Mouse (Mus musculus): ENCODE measurements around the gene Plscr3. TPM values are rescaled to one million over a fixed set of nuclear protein-coding genes. Genes with fewer than 3 reads are reported as not detected.

The Plscr3 gene
- polyA plus RNA-seq, 1 experiment from 2014 or later, result 46.3 TPM

GRCm38 (mm10) chr11:69818365-69818764 lies 27.8 kb upstream of the Plscr3 start, which contains the start of gene Spem2:
Gene Spem2, minus strand, starts transcription at chr11:69818465.
- H3K27me3 ChIP-seq (ENCODE audit: control insufficient read depth, insufficient read depth, low read depth, low read length), result no peaks in the 10 kb centered on the region
- H3K36me3 ChIP-seq (ENCODE audit: control insufficient read depth, insufficient read depth, low read length), result no peaks in the 10 kb centered on the region
- ATAC-seq, result no peak
- no peak within 1 kb of the TSS for H3K9ac ChIP-seq (ENCODE audit: low read depth, low read length)
- H3K4me2 ChIP-seq (ENCODE audit: low read length), result no peak within 1 kb of the TSS
- no peaks in the 10 kb centered on the region for H3K4me1 ChIP-seq (ENCODE audit: control insufficient read depth, insufficient read depth, low read length)
- WGBS, result 70% methylated on average over 2 of the region's 2 CpGs
- no peak within 1 kb of the TSS for H3K4me3 ChIP-seq (ENCODE audit: low read depth, low read length)
- no peak within 1 kb of the TSS for H3K27ac ChIP-seq (ENCODE audit: low read length)
- H3K9me3 ChIP-seq (replicated peaks; ENCODE audit: control insufficient read depth, low read length, poor library complexity, severe bottlenecking), result no peaks in the 10 kb centered on the region; the same call in 1 of the 2 replicates

GRCm38 (mm10) chr11:69818871-69819270 lies 27.3 kb upstream of the Plscr3 start:
- Histone ChIP-seq H3K27me3 (ENCODE audit: control insufficient read depth, insufficient read depth, low read depth, low read length) (no peaks in the 10 kb centered on the region), H3K9me3 (replicated peaks; ENCODE audit: control insufficient read depth, low read length, poor library complexity, severe bottlenecking) (no peaks in the 10 kb centered on the region; the same call in 1 of the 2 replicates), H3K36me3 (ENCODE audit: control insufficient read depth, insufficient read depth, low read length) (peaks cover under 1% of the 10 kb centered on the region), H3K27ac (ENCODE audit: low read length) (no peak overlapping the region), H3K9ac (ENCODE audit: low read depth, low read length) (no peak overlapping the region), H3K4me2 (ENCODE audit: low read length) (no peak overlapping the region), H3K4me3 (ENCODE audit: low read depth, low read length) (no peak overlapping the region), H3K4me1 (ENCODE audit: control insufficient read depth, insufficient read depth, low read length) (no peaks in the 10 kb centered on the region)
- ATAC-seq, result no peak
- WGBS, result 96% methylated on average over 8 of the region's 8 CpGs

- no peak for ATAC-seq
- Histone ChIP-seq H3K9me3 (replicated peaks; ENCODE audit: control insufficient read depth, low read length, poor library complexity, severe bottlenecking) (no peaks in the 10 kb centered on the region; the same call in 1 of the 2 replicates), H3K27me3 (ENCODE audit: control insufficient read depth, insufficient read depth, low read depth, low read length) (no peaks in the 10 kb centered on the region), H3K4me2 (ENCODE audit: low read length) (no peak within 1 kb of the TSS), H3K9ac (ENCODE audit: low read depth, low read length) (no peak within 1 kb of the TSS), H3K27ac (ENCODE audit: low read length) (no peak within 1 kb of the TSS), H3K4me1 (ENCODE audit: control insufficient read depth, insufficient read depth, low read length) (no peaks in the 10 kb centered on the region), H3K36me3 (ENCODE audit: control insufficient read depth, insufficient read depth, low read length) (peaks cover 25% of the 10 kb centered on the region), H3K4me3 (ENCODE audit: low read depth, low read length) (no peak within 1 kb of the TSS)
- 86% methylated on average over 3 of the region's 3 CpGs for WGBS
These were observed 24.1 kb upstream of the Plscr3 start, which contains the start of gene Spem1 for GRCm38 (mm10) chr11:69822080-69822479. Gene Spem1, minus strand, starts transcription at chr11:69822180.

GRCm38 (mm10) chr11:69823456-69823855 lies 22.7 kb upstream of the Plscr3 start:
- Histone ChIP-seq H3K27me3 (ENCODE audit: control insufficient read depth, insufficient read depth, low read depth, low read length) (no peaks in the 10 kb centered on the region), H3K4me3 (ENCODE audit: low read depth, low read length) (no peak overlapping the region), H3K36me3 (ENCODE audit: control insufficient read depth, insufficient read depth, low read length) (peaks cover 39% of the 10 kb centered on the region), H3K9me3 (replicated peaks; ENCODE audit: control insufficient read depth, low read length, poor library complexity, severe bottlenecking) (no peaks in the 10 kb centered on the region), H3K4me1 (ENCODE audit: control insufficient read depth, insufficient read depth, low read length) (no peaks in the 10 kb centered on the region), H3K9ac (ENCODE audit: low read depth, low read length) (no peak overlapping the region), H3K4me2 (ENCODE audit: low read length) (no peak overlapping the region), H3K27ac (ENCODE audit: low read length) (no peak overlapping the region)
- ATAC-seq, result no peak
- WGBS, result 69% methylated on average over 2 of the region's 2 CpGs

GRCm38 (mm10) chr11:69828832-69829231 lies 17.3 kb upstream of the Plscr3 start:
- no peaks in the 10 kb centered on the region for H3K27me3 ChIP-seq (ENCODE audit: control insufficient read depth, insufficient read depth, low read depth, low read length)
- peaks cover 3% of the 10 kb centered on the region for H3K4me1 ChIP-seq (ENCODE audit: control insufficient read depth, insufficient read depth, low read length)
- no peak for ATAC-seq
- no peak overlapping the region for H3K4me3 ChIP-seq (ENCODE audit: low read depth, low read length)
- no peak overlapping the region for H3K27ac ChIP-seq (ENCODE audit: low read length)
- no peaks in the 10 kb centered on the region for H3K9me3 ChIP-seq (replicated peaks; ENCODE audit: control insufficient read depth, low read length, poor library complexity, severe bottlenecking)
- no peak overlapping the region for H3K9ac ChIP-seq (ENCODE audit: low read depth, low read length)
- H3K36me3 ChIP-seq (ENCODE audit: control insufficient read depth, insufficient read depth, low read length), result peaks cover 50% of the 10 kb centered on the region
- H3K4me2 ChIP-seq (ENCODE audit: low read length), result no peak overlapping the region
- WGBS, result 54% methylated on average over 5 of the region's 5 CpGs

GRCm38 (mm10) chr11:69833554-69833953 lies 12.6 kb upstream of the Plscr3 start:
- ATAC-seq, result no peak
- no peaks in the 10 kb centered on the region for H3K27me3 ChIP-seq (ENCODE audit: control insufficient read depth, insufficient read depth, low read depth, low read length)
- H3K4me3 ChIP-seq (ENCODE audit: low read depth, low read length), result peak overlapping the region; percentile 94
- no peaks in the 10 kb centered on the region for H3K9me3 ChIP-seq (replicated peaks; ENCODE audit: control insufficient read depth, low read length, poor library complexity, severe bottlenecking)
- H3K4me1 ChIP-seq (ENCODE audit: control insufficient read depth, insufficient read depth, low read length), result peaks cover 23% of the 10 kb centered on the region
- 58% methylated on average over 8 of the region's 8 CpGs for WGBS
- H3K9ac ChIP-seq (ENCODE audit: low read depth, low read length), result peak overlapping the region; percentile 99
- peaks cover 13% of the 10 kb centered on the region for H3K36me3 ChIP-seq (ENCODE audit: control insufficient read depth, insufficient read depth, low read length)
- peak overlapping the region; percentile 50; the same call in 1 of the 2 replicates for H3K27ac ChIP-seq (ENCODE audit: low read length)
- H3K4me2 ChIP-seq (ENCODE audit: low read length), result peak overlapping the region; percentile 97

GRCm38 (mm10) chr11:69834001-69834549 lies 12.1 kb upstream of the Plscr3 start:
- peaks cover 26% of the 10 kb centered on the region for H3K4me1 ChIP-seq (ENCODE audit: control insufficient read depth, insufficient read depth, low read length)
- H3K9ac ChIP-seq (ENCODE audit: low read depth, low read length), result peak overlapping the region; percentile 99
- H3K27me3 ChIP-seq (ENCODE audit: control insufficient read depth, insufficient read depth, low read depth, low read length), result no peaks in the 10 kb centered on the region
- H3K36me3 ChIP-seq (ENCODE audit: control insufficient read depth, insufficient read depth, low read length), result peaks cover 13% of the 10 kb centered on the region
- H3K27ac ChIP-seq (ENCODE audit: low read length), result peak overlapping the region; percentile 50; the same call in 1 of the 2 replicates
- 8% methylated on average over 42 of the region's 48 CpGs for WGBS
- H3K4me3 ChIP-seq (ENCODE audit: low read depth, low read length), result peak overlapping the region; percentile 94
- ATAC-seq, result no peak
- no peaks in the 10 kb centered on the region for H3K9me3 ChIP-seq (replicated peaks; ENCODE audit: control insufficient read depth, low read length, poor library complexity, severe bottlenecking)
- H3K4me2 ChIP-seq (ENCODE audit: low read length), result peak overlapping the region; percentile 97

- H3K4me2 ChIP-seq (ENCODE audit: low read length), result peak overlapping the region; percentile 97
- H3K4me3 ChIP-seq (ENCODE audit: low read depth, low read length), result peak overlapping the region; percentile 94
- peaks cover 30% of the 10 kb centered on the region for H3K4me1 ChIP-seq (ENCODE audit: control insufficient read depth, insufficient read depth, low read length)
- no peak for ATAC-seq
- H3K27me3 ChIP-seq (ENCODE audit: control insufficient read depth, insufficient read depth, low read depth, low read length), result no peaks in the 10 kb centered on the region
- no peaks in the 10 kb centered on the region for H3K9me3 ChIP-seq (replicated peaks; ENCODE audit: control insufficient read depth, low read length, poor library complexity, severe bottlenecking)
- peak overlapping the region; percentile 99 for H3K9ac ChIP-seq (ENCODE audit: low read depth, low read length)
- 2% methylated on average over 9 of the region's 9 CpGs for WGBS
- H3K27ac ChIP-seq (ENCODE audit: low read length), result peak overlapping the region; percentile 98
- H3K36me3 ChIP-seq (ENCODE audit: control insufficient read depth, insufficient read depth, low read length), result peaks cover 10% of the 10 kb centered on the region
These were observed 10.7 kb upstream of the Plscr3 start for GRCm38 (mm10) chr11:69835326-69835965.

GRCm38 (mm10) chr11:69835966-69836335 lies 10.2 kb upstream of the Plscr3 start:
- Histone ChIP-seq H3K4me3 (ENCODE audit: low read depth, low read length) (peak overlapping the region; percentile 94), H3K36me3 (ENCODE audit: control insufficient read depth, insufficient read depth, low read length) (peaks cover 10% of the 10 kb centered on the region), H3K27ac (ENCODE audit: low read length) (peak overlapping the region; percentile 98), H3K4me2 (ENCODE audit: low read length) (peak overlapping the region; percentile 97), H3K9ac (ENCODE audit: low read depth, low read length) (peak overlapping the region; percentile 99), H3K4me1 (ENCODE audit: control insufficient read depth, insufficient read depth, low read length) (peaks cover 30% of the 10 kb centered on the region), H3K9me3 (replicated peaks; ENCODE audit: control insufficient read depth, low read length, poor library complexity, severe bottlenecking) (no peaks in the 10 kb centered on the region), H3K27me3 (ENCODE audit: control insufficient read depth, insufficient read depth, low read depth, low read length) (no peaks in the 10 kb centered on the region)
- ATAC-seq, result no peak
- 11% methylated on average over 4 of the region's 4 CpGs for WGBS
